Mouse (Mus musculus): ENCODE measurements at regions not wholly inside any gene's neighbourhood (a gene's known extent, or its start where the extent isn't known, plus 50 kb on each side); places are given as distances from the start of the nearest gene placed in this dataset.

GRCm38 (mm10) chr4:87669480-87669879, 363.7 kb downstream of the Mllt3 start:
- H3K27ac ChIP-seq (ENCODE audit: insufficient read depth, low read length) = no peak overlapping the region
- no peak for TF ChIP-seq POLR2A (IDR thresholded peaks at IDR 0.05; ENCODE audit: low read depth, low read length)
- no peak for TF ChIP-seq CTCF (IDR thresholded peaks at IDR 0.05; ENCODE audit: borderline replicate concordance, insufficient read depth, low read length)
- no peak overlapping the region for H3K4me3 ChIP-seq (ENCODE audit: insufficient read depth, low read length)
- H3K4me1 ChIP-seq (ENCODE audit: control insufficient read depth, insufficient read depth, low read length) = no peaks in the 10 kb centered on the region

GRCm38 (mm10) chr4:87668314-87668713, 364.9 kb downstream of the Mllt3 start:
- TF ChIP-seq CTCF (IDR thresholded peaks at IDR 0.05; ENCODE audit: borderline replicate concordance, insufficient read depth, low read length) (no peak), POLR2A (IDR thresholded peaks at IDR 0.05; ENCODE audit: low read depth, low read length) (no peak)
- Histone ChIP-seq H3K4me3 (ENCODE audit: insufficient read depth, low read length) (no peak overlapping the region), H3K4me1 (ENCODE audit: control insufficient read depth, insufficient read depth, low read length) (no peaks in the 10 kb centered on the region), H3K27ac (ENCODE audit: insufficient read depth, low read length) (no peak overlapping the region)

GRCm38 (mm10) chr4:87667556-87668154, 365.5 kb downstream of the Mllt3 start:
- no peaks in the 10 kb centered on the region for H3K4me1 ChIP-seq (ENCODE audit: control insufficient read depth, insufficient read depth, low read length)
- no peak overlapping the region for H3K27ac ChIP-seq (ENCODE audit: insufficient read depth, low read length)
- TF ChIP-seq CTCF (IDR thresholded peaks at IDR 0.05; ENCODE audit: borderline replicate concordance, insufficient read depth, low read length) (no peak), POLR2A (IDR thresholded peaks at IDR 0.05; ENCODE audit: low read depth, low read length) (no peak)
- no peak overlapping the region for H3K4me3 ChIP-seq (ENCODE audit: insufficient read depth, low read length)

- Histone ChIP-seq H3K4me1 (ENCODE audit: control insufficient read depth, insufficient read depth, low read length) (no peaks in the 10 kb centered on the region), H3K4me3 (ENCODE audit: insufficient read depth, low read length) (no peak overlapping the region), H3K27ac (ENCODE audit: insufficient read depth, low read length) (no peak overlapping the region)
- TF ChIP-seq POLR2A (IDR thresholded peaks at IDR 0.05; ENCODE audit: low read depth, low read length) (no peak), CTCF (IDR thresholded peaks at IDR 0.05; ENCODE audit: borderline replicate concordance, insufficient read depth, low read length) (no peak)
Observed at GRCm38 (mm10) chr4:87665149-87665548, 368.0 kb downstream of the Mllt3 start.

- TF ChIP-seq CTCF (IDR thresholded peaks at IDR 0.05; ENCODE audit: borderline replicate concordance, insufficient read depth, low read length) (no peak), POLR2A (IDR thresholded peaks at IDR 0.05; ENCODE audit: low read depth, low read length) (no peak)
- H3K27ac ChIP-seq (ENCODE audit: insufficient read depth, low read length) = no peak overlapping the region
- H3K4me1 ChIP-seq (ENCODE audit: control insufficient read depth, insufficient read depth, low read length) = no peaks in the 10 kb centered on the region
- no peak overlapping the region for H3K4me3 ChIP-seq (ENCODE audit: insufficient read depth, low read length)
Observed at GRCm38 (mm10) chr4:87662876-87663275, 370.3 kb downstream of the Mllt3 start.

GRCm38 (mm10) chr4:87658316-87658715, 374.8 kb downstream of the Mllt3 start:
- no peak overlapping the region for H3K27ac ChIP-seq (ENCODE audit: insufficient read depth, low read length)
- no peak overlapping the region for H3K4me3 ChIP-seq (ENCODE audit: insufficient read depth, low read length)
- TF ChIP-seq CTCF (IDR thresholded peaks at IDR 0.05; ENCODE audit: borderline replicate concordance, insufficient read depth, low read length) = no peak
- no peak for TF ChIP-seq POLR2A (IDR thresholded peaks at IDR 0.05; ENCODE audit: low read depth, low read length)
- H3K4me1 ChIP-seq (ENCODE audit: control insufficient read depth, insufficient read depth, low read length) = no peaks in the 10 kb centered on the region

GRCm38 (mm10) chr4:87657855-87658254, 375.3 kb downstream of the Mllt3 start:
- H3K4me1 ChIP-seq (ENCODE audit: control insufficient read depth, insufficient read depth, low read length) = no peaks in the 10 kb centered on the region
- no peak overlapping the region for H3K4me3 ChIP-seq (ENCODE audit: insufficient read depth, low read length)
- H3K27ac ChIP-seq (ENCODE audit: insufficient read depth, low read length) = no peak overlapping the region
- no peak for TF ChIP-seq CTCF (IDR thresholded peaks at IDR 0.05; ENCODE audit: borderline replicate concordance, insufficient read depth, low read length)
- TF ChIP-seq POLR2A (IDR thresholded peaks at IDR 0.05; ENCODE audit: low read depth, low read length) = no peak

GRCm38 (mm10) chr4:87653440-87654165, 379.6 kb downstream of the Mllt3 start:
- Histone ChIP-seq H3K27ac (ENCODE audit: insufficient read depth, low read length) (no peak overlapping the region), H3K4me3 (ENCODE audit: insufficient read depth, low read length) (no peak overlapping the region), H3K4me1 (ENCODE audit: control insufficient read depth, insufficient read depth, low read length) (no peaks in the 10 kb centered on the region)
- no peak for TF ChIP-seq POLR2A (IDR thresholded peaks at IDR 0.05; ENCODE audit: low read depth, low read length)
- no peak for TF ChIP-seq CTCF (IDR thresholded peaks at IDR 0.05; ENCODE audit: borderline replicate concordance, insufficient read depth, low read length)

- Histone ChIP-seq H3K4me3 (ENCODE audit: insufficient read depth, low read length) (no peak overlapping the region), H3K4me1 (ENCODE audit: control insufficient read depth, insufficient read depth, low read length) (no peaks in the 10 kb centered on the region), H3K27ac (ENCODE audit: insufficient read depth, low read length) (no peak overlapping the region)
- TF ChIP-seq CTCF (IDR thresholded peaks at IDR 0.05; ENCODE audit: borderline replicate concordance, insufficient read depth, low read length) = no peak
- TF ChIP-seq POLR2A (IDR thresholded peaks at IDR 0.05; ENCODE audit: low read depth, low read length) = no peak
Observed at GRCm38 (mm10) chr4:87652314-87652934, 380.7 kb downstream of the Mllt3 start.

- Histone ChIP-seq H3K4me3 (ENCODE audit: insufficient read depth, low read length) (no peak overlapping the region), H3K4me1 (ENCODE audit: control insufficient read depth, insufficient read depth, low read length) (no peaks in the 10 kb centered on the region), H3K27ac (ENCODE audit: insufficient read depth, low read length) (no peak overlapping the region)
- TF ChIP-seq CTCF (IDR thresholded peaks at IDR 0.05; ENCODE audit: borderline replicate concordance, insufficient read depth, low read length) (no peak), POLR2A (IDR thresholded peaks at IDR 0.05; ENCODE audit: low read depth, low read length) (no peak)
Observed at GRCm38 (mm10) chr4:87651275-87651674, 381.9 kb downstream of the Mllt3 start.
